Mouse (Mus musculus) left cerebral cortex, adult 11 months (tissue): ENCODE results near the gene Bcl11a.

Source experiments
- DNase-seq: peaks from one replicate; pipeline ENCODE4 v3.0.0; 2022; ENCODE audit warnings: low spot score

Gene Bcl11a

GRCm38 (mm10) chr11:24080541-24080940 is 2.7 kb downstream of the Bcl11a start:
- DNase-seq, result no peak

GRCm38 (mm10) chr11:24081016-24081686 is 3.3 kb downstream of the Bcl11a start:
- no peak for DNase-seq

GRCm38 (mm10) chr11:24081687-24082384 is 4.0 kb downstream of the Bcl11a start:
- DNase-seq, result no peak

GRCm38 (mm10) chr11:24082385-24083075 is 4.7 kb downstream of the Bcl11a start:
- DNase-seq, result no peak

- DNase-seq, result no peak
These were observed 5.2 kb downstream of the Bcl11a start for GRCm38 (mm10) chr11:24083076-24083405.

DNA sequence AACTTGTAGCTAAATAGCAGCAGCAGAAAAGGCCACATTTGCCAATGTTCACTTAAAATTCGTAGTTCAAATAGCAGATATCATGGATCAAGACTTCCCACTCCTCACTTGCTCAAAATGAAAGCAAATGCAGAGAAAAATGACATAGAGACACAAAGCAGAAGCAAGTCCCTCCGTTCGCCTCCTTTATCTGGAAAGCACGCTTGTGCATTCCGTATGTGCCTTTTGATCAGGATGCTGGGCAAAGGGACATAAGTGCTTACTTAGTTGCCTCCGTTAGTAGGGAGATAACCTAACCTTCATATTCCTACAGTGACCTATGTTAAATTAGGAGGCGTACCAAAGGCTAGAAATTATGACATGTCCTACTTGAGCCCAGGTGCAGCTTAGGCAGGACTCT is 5.6 kb downstream of the Bcl11a start:
- no peak for DNase-seq

- DNase-seq, result no peak
These were observed 6.2 kb downstream of the Bcl11a start for GRCm38 (mm10) chr11:24084077-24084476.

DNA sequence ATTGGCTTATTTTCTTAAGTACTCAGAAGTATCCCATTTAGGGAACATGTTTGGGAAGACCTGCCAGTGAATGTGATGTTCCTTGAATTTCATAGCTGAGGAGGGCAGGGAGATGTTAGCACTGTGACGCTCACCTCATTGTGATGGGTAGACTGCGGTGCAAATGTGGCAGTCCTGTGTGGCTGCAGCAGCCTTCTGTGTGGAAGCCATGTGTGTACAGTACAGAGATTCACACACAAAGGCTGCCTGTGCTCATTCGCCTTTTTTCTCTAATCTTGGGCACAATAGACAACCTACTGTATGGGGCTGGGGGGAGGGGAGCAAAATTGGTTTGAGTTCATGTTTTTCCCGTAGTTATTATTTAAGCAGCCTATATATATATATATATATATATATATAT is 6.7 kb downstream of the Bcl11a start:
- DNase-seq, result no peak

- no peak for DNase-seq
These were observed 8.1 kb downstream of the Bcl11a start for GRCm38 (mm10) chr11:24085986-24086385.

DNA sequence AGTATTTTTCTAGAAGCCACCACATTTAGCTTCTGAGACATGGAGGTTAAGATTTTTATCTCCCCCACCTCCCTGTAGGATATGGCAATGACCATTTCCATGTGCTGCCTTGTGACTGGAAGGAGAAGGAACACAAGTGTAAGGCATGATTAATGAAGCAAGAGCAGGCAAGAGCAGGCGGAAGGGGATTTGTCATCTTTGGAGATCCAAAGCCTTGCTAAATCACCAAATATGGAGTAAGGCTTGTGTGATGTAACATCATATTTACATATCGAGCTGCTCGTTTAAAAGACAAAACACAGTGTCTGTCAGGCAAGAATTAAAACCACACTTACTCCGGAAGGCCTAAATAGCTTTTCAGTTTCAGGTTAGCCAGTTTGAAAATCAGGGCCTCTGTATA is 9.2 kb downstream of the Bcl11a start:
- no peak for DNase-seq

GRCm38 (mm10) chr11:24090443-24090842 is 12.6 kb downstream of the Bcl11a start:
- DNase-seq, result no peak

DNA sequence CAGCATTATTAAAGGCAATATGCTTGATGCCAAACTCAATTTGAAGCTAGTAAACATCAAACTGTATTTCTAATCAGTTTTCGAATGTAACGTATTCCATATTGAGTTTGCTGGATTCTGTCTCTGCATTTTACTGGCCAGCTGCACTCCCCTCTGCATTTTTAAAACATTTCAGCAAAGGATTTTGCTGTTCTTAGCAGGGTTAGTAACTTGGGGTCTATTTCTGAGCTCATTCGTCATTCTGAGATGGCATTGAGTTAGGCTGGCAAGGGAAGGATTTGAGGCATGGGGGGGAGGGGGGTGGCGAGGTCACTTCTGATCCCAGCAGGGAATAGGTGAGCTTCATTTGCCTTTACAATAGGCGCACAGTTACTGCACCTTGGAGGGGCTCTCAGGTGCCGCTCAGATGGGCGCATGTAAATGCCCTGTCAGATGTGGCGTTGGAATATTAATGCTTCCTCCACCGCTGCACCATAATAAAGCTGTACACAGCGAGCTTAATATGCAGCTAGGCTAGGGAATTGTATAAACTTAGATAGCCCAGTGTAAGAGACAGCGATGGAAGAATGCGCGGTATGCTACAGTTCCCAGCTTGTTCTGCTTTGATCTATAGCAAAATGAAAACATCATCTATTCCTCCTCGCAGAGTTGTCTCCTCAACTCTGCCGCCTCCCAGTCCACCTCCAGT is 13.7 kb downstream of the Bcl11a start:
- no peak for DNase-seq

- no peak for DNase-seq
These were observed 14.8 kb downstream of the Bcl11a start for GRCm38 (mm10) chr11:24092618-24093017.

DNA sequence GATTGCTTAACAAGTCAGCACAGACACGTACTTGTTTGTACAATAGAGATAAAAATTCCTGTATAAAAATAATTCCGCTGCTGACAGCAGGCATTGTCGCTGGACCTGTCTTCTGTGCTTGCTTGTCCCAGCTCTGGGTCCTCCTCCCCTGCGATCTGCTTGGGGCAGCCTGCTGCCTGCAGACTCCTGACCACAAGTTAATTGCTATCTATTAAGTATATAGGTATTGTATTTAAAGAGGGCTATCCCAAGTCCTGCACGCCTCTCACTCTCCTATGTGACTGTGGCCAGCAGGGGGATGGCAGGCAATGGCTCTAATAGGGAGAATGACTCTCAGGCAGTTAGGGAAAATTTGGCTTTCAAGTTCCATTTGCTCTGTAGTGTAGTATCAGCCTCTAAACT is 16.2 kb downstream of the Bcl11a start:
- no peak for DNase-seq

DNA sequence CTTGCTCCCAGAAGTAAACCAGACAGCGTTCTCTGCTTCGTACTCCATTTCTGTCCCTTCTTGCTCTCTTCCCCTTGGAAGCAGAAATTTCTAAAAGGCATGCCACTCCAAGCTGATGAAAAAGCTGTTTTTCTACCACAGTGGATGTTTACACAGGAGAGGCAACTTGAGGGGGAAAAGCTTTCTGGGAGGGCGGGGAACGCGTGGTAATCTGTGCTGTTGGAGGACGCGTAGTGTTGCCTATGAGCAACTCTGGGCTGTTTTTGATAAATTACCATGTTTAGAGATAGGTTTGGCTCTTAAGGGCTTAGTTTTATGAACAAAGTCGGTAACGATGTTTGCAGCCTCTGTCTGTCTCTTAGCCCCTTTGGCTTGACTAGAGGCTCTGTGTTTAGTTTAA is 17.4 kb downstream of the Bcl11a start:
- DNase-seq, result no peak

GRCm38 (mm10) chr11:24095656-24096353 is 17.9 kb downstream of the Bcl11a start:
- no peak for DNase-seq

DNA sequence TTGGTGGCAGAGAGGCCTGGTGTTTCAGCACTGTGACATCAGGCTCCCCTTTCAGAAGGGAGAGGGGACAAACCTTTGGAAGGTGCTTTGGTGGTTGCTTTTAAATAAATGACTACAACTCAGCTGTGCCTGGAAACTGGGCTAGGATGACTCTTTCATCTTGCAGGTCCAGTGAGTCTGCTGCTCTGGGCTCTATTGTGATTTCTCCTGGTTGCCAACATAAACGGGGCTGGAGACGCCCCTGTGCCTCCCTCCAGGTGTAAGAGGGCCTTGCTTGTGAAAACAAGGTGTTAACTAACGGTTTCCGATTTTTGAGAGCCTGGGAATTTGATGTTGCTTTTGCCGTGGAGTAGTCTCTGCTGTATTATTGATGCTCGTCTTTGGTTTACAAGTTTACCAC is 18.6 kb downstream of the Bcl11a start:
- DNase-seq, result no peak

DNA sequence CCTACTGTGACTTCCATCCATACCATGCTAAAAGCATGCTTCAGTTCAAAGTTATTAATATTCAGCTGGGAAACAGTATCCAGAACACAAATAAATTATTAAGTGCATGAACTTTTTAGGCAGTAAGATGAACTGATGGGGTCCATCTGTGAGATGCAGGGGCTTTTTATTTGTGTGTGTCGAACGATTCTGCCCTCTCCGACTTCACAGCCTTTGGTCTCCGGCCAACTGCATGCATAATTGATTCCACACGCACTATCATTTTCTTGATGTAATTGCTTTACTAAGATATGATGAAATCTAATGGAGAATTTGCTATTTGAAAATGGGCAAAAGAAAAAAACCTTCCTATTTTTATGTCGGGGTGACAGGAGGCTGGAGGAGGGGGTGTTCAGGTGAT is 19.2 kb downstream of the Bcl11a start:
- DNase-seq, result no peak

GRCm38 (mm10) chr11:24098069-24098468 is 20.2 kb downstream of the Bcl11a start:
- DNase-seq, result no peak

GRCm38 (mm10) chr11:24098662-24099061 is 20.8 kb downstream of the Bcl11a start:
- no peak for DNase-seq

DNA sequence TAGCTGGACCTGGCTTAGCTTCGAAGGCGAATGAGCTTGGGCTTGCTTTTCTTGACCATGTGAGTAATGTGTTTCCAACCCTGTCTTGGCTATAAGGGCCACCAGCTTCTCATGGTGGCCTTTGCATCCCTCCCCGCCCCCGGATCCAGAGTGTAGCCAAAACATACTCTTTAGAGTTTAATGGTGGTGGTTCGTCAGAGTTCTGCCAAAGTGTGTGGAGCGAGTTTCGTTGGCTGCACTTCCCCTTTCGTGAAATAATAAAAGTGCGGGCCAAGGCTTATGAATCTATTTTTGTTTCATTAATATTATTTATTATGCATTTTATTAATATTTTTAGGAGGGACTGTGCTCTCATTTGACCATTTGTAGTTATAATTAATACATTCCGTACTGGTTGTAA is 21.4 kb downstream of the Bcl11a start:
- no peak for DNase-seq

DNA sequence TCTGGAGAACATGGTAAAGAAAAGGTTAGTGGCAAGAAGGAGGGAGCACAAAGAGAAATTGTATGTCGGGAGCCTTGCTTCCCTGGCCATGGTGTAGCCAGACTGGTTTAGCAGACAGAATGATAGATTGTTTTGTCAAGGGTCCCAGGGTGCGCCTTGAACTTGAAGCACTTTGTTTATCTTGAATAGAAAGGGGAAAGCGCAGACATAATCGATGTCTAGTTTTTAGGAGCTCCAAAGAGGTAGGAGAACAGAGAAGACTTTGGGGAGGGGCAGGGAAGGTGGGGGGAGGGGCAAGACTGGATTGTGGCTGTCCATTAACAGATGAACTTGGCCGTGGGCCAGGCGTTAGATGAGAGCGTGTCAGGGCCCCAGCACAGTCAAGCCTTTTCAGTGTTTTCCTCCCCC is 22.0 kb downstream of the Bcl11a start:
- no peak for DNase-seq
